Mouse (Mus musculus): Measurements from ENCODE around the gene Srrd. TPM values are rescaled to one million over a fixed set of nuclear protein-coding genes. Genes with fewer than 3 reads are reported as not detected.

Gene Srrd
- total RNA-seq, 1 experiment from 2014 or later: 41.2 TPM

DNA sequence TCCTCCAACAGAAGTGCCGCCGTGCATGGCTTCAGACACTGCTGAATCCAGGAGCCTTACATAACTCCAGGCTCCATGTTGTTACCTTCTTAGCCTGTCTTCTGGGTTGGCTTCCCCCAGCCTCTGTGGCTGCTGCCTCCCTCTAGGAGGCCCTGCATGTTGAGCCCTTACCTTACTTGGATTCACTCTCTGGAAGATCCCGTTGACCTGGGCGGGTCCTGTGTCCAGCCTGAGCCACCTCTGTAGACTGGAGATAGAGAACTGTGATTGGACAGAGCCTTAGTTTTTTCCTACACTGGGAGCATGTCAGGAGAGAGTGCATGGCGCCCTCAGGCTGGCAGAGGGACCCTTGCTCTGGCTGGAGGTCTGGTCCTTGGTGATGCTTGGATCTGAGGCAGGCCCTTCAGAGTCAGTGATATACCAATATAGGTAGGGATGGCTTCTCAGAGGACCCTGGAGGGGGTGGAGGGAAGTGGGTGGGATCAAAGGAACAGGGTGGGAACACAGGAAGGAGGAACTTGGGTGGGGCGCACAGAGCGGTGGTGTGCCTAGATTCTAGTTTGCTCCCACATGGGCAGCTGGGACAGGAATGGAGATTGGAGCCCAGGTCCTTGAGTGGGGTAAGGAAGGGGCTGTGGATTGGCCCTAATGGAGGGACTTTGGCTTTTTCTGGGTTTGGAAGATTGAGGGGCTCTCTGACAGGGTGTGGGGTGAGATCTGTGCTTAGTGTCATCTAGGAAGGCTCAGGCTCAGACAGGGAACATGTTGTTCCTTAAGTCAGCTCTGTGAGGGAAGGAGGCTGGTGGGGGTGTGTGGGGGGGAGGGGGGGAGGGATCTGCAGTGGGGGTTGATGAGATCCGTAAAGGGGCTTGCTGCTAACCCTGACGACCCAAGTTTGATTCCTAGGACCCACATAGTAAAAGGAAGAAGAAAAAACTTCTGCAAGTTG, 54.4 kb downstream of the Srrd start:
- no peak for DNase-seq

DNA sequence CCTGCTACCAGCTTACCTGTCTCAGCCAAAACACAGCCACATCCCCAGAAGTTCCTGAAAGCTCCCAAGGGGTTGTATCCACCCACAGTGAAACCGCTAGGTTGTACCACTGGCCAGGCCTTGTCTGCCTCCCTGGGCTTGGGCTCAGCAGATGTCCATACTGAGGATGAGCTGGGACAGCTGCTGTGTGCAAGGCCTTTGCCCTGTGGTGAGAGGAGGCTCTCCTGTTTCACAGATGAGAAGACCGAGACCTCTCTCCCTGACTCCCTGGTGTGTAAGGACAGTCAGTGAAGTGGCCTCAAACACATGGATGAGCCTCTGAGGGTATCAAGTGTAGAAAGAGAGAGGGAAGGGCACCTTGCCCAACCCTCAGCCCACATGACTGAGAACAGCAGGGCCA, 55.2 kb downstream of the Srrd start:
- DNase-seq: no peak

Other genes starting within 250 kb of the Srrd start
- 16.2 and 28.2 TPM in 2 replicates for gene Cryba4, start 90.5 kb downstream of the Srrd start, total RNA-seq (2021)
- 1.8 and 1.9 TPM in 2 replicates for gene Crybb1, start 87.2 kb downstream of the Srrd start, total RNA-seq (2021)
- gene Tpst2, start 66.3 kb downstream of the Srrd start, total RNA-seq (2021): 161 and 186 TPM in 2 replicates
- gene Tfip11, start 16.7 kb downstream of the Srrd start, total RNA-seq (2021): 33.0 and 35.2 TPM in 2 replicates
- 27.7 and 40.5 TPM in 2 replicates for gene Hps4, start within 50 bp of the Srrd start, total RNA-seq (2021)
- gene Gm6583, start 13.0 kb upstream of the Srrd start, total RNA-seq (2021): not detected in 2 replicates
- 1.3 and 4.4 TPM in 2 replicates for gene Asphd2, start 51.8 kb upstream of the Srrd start, total RNA-seq (2021)
- not detected in 2 replicates for gene Gm6588, start 106.4 kb upstream of the Srrd start, total RNA-seq (2021)
- gene Sez6l, start 234.1 kb upstream of the Srrd start, total RNA-seq (2021): 4.3 and 4.4 TPM in 2 replicates